Mouse (Mus musculus) intestine, embryonic 15.5 days (tissue): Measurements from ENCODE around the gene Ccdc92. TPM values are rescaled to one million over a fixed set of nuclear protein-coding genes. Genes with fewer than 3 reads are reported as not detected.

Experiments
- ATAC-seq: fragments of 200-750 bp; cut with Nextera tagmentation; 2 replicates; pipeline ENCODE4 v1.8.0; 2017; ENCODE audit warnings: moderate TSS enrichment, moderate library complexity
- H3K27ac ChIP-seq: fragments of 300-500 bp; sonication (generic); 2 replicates; pipeline ENCODE4 v1.5.1; 2015; ENCODE audit warnings: mild to moderate bottlenecking, inconsistent platforms
- H3K27me3 ChIP-seq: fragments of 300-500 bp; sonication (generic); replicated peaks from 2 replicates; pipeline ENCODE4 v1.6.1; 2015; ENCODE audit warnings: inconsistent platforms
- H3K36me3 ChIP-seq: fragments of 300-500 bp; sonication (generic); 2 replicates; pipeline ENCODE4 v1.6.1; 2015; ENCODE audit warnings: inconsistent platforms
- H3K4me1 ChIP-seq: fragments of 300-500 bp; sonication (generic); replicated peaks from 2 replicates; pipeline ENCODE4 v1.6.1; 2015; ENCODE audit warnings: inconsistent platforms
- H3K4me2 ChIP-seq: fragments of 300-500 bp; sonication (generic); replicated peaks from 2 replicates; pipeline ENCODE4 v1.6.1; 2015; ENCODE audit warnings: mild to moderate bottlenecking, inconsistent platforms
- H3K4me3 ChIP-seq: fragments of 300-500 bp; sonication (generic); replicated peaks from 2 replicates; pipeline ENCODE4 v1.5.1; 2015; ENCODE audit warnings: inconsistent platforms
- H3K9ac ChIP-seq: fragments of 300-500 bp; sonication (generic); 2 replicates; pipeline ENCODE4 v1.6.1; 2015; ENCODE audit warnings: inconsistent platforms
- H3K9me3 ChIP-seq: fragments of 300-500 bp; sonication (generic); 2 replicates; pipeline ENCODE4 v1.6.1; 2016; ENCODE audit warnings: inconsistent platforms
- WGBS: fragments of 180-500 bp; shearing (Covaris S2); methylation state at CpG from one replicate; pipeline ENCODE4 v1.1.7; 2015; 5-methylcytosine and 5-hydroxymethylcytosine counted together
- polyA plus RNA-seq: library from polyadenylated mRNA; unstranded; fragments of >200 nt; fragmentation: Nextera tagmentation; extraction: Ambion mirVana; gene quantifications from 2 replicates; pipeline ENCODE4 v1.2.1, GENCODE M21; 2015

The Ccdc92 gene
- polyA plus RNA-seq, 1 experiment from 2014 or later = 6.4 TPM

DNA sequence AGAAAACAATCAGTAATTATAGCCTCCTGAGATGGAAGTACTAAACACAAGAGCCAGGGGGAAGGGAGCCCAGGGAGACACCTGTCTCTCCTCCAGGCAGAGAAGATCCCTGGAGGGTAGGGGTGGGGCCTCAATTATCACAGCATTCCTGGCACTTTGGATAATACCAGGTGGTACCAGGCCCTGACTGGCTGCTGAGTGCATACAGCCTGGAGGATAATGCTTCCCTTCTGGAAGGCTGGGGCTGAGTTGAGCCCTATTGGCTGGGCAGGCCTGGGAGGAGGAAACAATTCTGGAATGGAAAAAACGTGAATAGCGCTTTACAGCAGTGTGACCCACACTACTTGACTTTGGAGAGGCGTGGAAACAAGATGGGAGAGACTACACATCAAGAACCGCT, 10.7 kb downstream of the Ccdc92 start:
- ATAC-seq = no peak
- no peak overlapping the region for H3K27ac ChIP-seq
- 61% methylated on average over 4 of the region's 4 CpGs for WGBS

DNA sequence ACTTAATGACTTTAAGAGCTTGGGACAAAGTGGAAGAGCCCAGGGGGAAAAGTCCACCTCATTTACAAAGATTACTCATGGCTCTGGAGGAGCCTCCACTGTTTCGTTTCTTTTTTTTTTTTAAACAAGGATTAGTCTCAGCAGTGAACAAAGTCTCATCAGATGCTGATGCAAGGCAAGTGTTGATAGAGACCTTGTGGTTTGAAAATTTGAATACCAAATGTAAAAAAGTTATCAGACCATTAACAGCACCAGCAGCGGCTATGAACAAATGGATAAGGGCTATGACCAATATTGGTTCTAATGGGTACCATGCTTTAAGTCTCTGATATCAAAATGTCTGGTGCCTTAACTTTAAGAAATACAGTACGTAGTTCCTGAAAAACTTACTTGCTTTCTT, 13.2 kb downstream of the Ccdc92 start:
- no peak for ATAC-seq
- H3K9ac ChIP-seq = no peak overlapping the region
- 80% methylated on average over 3 of the region's 3 CpGs for WGBS
- no peaks in the 10 kb centered on the region for H3K4me1 ChIP-seq
- no peaks in the 10 kb centered on the region for H3K9me3 ChIP-seq
- no peak overlapping the region for H3K4me2 ChIP-seq
- no peak overlapping the region for H3K4me3 ChIP-seq
- H3K36me3 ChIP-seq = no peaks in the 10 kb centered on the region
- H3K27ac ChIP-seq = no peak overlapping the region
- no peaks in the 10 kb centered on the region for H3K27me3 ChIP-seq

More for the DNA sequence above, 10.7 kb downstream of the Ccdc92 start:
- Histone ChIP-seq H3K27me3 (no peaks in the 10 kb centered on the region), H3K36me3 (no peaks in the 10 kb centered on the region), H3K9ac (no peak overlapping the region), H3K4me2 (no peak overlapping the region), H3K4me1 (no peaks in the 10 kb centered on the region), H3K9me3 (no peaks in the 10 kb centered on the region), H3K4me3 (no peak overlapping the region)

DNA sequence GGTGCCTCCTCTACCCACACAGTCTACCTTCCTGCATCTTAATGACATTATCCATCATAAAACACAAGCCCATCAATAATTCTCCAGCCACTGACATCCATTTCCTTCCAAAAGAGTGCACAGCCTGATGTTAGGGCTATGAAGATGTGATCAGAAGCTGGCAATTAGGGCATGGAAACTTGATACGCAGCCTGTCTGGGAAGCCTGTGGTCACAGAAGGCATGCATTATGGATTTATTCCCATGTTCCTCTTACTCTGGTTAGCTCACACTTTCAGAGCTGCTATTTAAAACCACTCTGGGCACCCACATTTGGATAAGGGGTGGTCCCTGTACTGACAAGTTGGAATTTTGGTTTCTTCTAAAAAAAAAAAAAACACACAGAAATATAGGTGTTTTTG, 15.2 kb downstream of the Ccdc92 start:
- Histone ChIP-seq H3K4me1 (no peaks in the 10 kb centered on the region), H3K4me2 (no peak overlapping the region), H3K36me3 (no peaks in the 10 kb centered on the region), H3K27me3 (no peaks in the 10 kb centered on the region), H3K4me3 (no peak overlapping the region), H3K9ac (no peak overlapping the region), H3K9me3 (no peaks in the 10 kb centered on the region), H3K27ac (no peak overlapping the region)
- no peak for ATAC-seq
- 78% methylated on average over 1 of the region's 1 CpGs for WGBS

DNA sequence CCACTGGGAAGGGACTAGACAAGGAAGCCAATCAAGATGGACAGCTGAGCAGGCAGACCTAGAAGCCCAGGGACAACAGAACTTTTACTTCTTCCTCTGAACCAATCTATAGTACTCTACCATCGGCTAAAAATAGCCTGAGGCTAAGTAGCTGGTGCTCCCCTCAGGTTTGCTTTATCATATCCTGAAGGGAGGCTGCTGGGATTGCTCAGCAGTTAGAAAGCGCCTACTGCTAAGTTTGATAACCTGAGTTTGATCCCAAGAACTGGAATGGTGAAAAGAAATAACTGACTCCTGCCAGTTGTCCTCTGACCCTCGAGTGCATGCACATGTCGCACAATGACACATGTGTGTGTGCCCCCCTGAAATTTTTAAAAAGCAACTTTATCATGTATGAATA, 17.3 kb downstream of the Ccdc92 start:
- no peak overlapping the region for H3K27ac ChIP-seq
- H3K4me2 ChIP-seq = no peak overlapping the region
- no peaks in the 10 kb centered on the region for H3K4me1 ChIP-seq
- no peaks in the 10 kb centered on the region for H3K36me3 ChIP-seq
- 63% methylated on average over 4 of the region's 4 CpGs for WGBS
- no peak overlapping the region for H3K4me3 ChIP-seq
- H3K9ac ChIP-seq = no peak overlapping the region
- H3K27me3 ChIP-seq = no peaks in the 10 kb centered on the region
- ATAC-seq = no peak
- no peaks in the 10 kb centered on the region for H3K9me3 ChIP-seq

DNA sequence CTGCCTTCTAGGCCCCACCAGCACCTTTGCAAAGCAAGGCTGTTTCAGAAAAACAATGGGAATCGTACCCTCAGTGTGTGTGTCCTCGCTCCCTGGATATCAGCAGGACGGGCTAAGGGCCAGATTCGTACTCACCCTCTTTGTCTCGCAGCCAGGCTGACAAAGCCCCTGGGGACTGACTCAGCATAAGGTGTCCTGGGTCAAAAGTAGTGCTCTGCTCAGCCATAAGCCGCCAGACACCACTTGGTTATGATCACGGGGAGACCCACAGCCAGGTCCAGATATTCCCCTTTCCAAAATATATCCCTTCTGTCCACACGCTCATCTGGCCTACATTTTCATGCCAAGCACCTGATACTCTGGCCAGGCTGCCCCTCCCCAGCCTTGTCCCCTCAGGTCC, 18.8 kb downstream of the Ccdc92 start:
- Histone ChIP-seq H3K36me3 (no peaks in the 10 kb centered on the region), H3K27me3 (no peaks in the 10 kb centered on the region), H3K4me2 (no peak overlapping the region), H3K9ac (no peak overlapping the region), H3K4me3 (no peak overlapping the region), H3K9me3 (no peaks in the 10 kb centered on the region), H3K4me1 (no peaks in the 10 kb centered on the region), H3K27ac (no peak overlapping the region)
- no peak for ATAC-seq
- 81% methylated on average over 8 of the region's 8 CpGs for WGBS

DNA sequence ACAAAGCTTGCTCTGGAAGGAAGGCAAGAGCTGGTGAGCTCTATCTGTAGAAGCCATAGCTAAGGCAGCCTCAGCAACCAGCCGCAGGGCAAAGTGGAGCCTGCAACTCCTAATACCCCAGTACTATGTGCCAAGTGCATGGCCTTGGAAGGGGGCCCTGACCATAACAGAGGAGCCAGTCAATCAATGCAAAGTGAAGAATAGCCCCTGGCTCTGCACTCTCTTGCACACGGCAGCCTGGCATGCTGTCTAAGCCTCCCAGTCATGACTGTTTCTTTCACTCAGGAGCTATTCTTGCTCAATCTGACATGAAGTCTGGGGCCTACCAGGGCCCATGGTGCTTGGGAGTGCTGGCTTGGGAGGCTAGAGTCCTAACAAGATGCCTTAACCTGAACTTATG, 21.6 kb downstream of the Ccdc92 start:
- ATAC-seq = no peak
- Histone ChIP-seq H3K4me1 (no peaks in the 10 kb centered on the region), H3K4me3 (no peak overlapping the region), H3K27ac (no peak overlapping the region), H3K9me3 (no peaks in the 10 kb centered on the region), H3K4me2 (no peak overlapping the region), H3K9ac (no peak overlapping the region), H3K36me3 (no peaks in the 10 kb centered on the region), H3K27me3 (no peaks in the 10 kb centered on the region)
- 77% methylated on average over 2 of the region's 2 CpGs for WGBS

DNA sequence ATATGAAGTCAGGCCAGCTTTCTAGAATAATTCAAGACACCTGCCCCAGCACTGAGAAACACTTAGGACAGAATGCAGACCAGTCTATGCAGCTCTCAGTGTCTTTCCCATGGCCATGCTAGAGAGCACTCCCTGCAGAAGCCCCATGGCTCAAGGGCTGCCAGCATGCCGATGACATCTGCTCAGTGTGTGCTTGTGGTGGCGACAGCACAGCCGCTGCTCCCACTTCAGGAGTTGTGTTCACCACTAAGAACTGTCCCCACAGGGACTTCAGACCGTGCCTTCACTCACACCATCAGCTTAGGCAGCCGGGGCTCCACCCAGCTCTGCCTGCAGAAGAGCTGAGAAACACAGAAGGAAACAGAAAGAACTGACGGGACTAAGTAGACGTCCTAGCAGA, 22.0 kb downstream of the Ccdc92 start:
- H3K9me3 ChIP-seq = no peaks in the 10 kb centered on the region
- H3K4me2 ChIP-seq = no peak overlapping the region
- H3K27ac ChIP-seq = no peak overlapping the region
- 66% methylated on average over 7 of the region's 7 CpGs for WGBS
- H3K4me3 ChIP-seq = no peak overlapping the region
- H3K9ac ChIP-seq = no peak overlapping the region
- H3K27me3 ChIP-seq = no peaks in the 10 kb centered on the region
- H3K4me1 ChIP-seq = no peaks in the 10 kb centered on the region
- H3K36me3 ChIP-seq = no peaks in the 10 kb centered on the region
- ATAC-seq = no peak

DNA sequence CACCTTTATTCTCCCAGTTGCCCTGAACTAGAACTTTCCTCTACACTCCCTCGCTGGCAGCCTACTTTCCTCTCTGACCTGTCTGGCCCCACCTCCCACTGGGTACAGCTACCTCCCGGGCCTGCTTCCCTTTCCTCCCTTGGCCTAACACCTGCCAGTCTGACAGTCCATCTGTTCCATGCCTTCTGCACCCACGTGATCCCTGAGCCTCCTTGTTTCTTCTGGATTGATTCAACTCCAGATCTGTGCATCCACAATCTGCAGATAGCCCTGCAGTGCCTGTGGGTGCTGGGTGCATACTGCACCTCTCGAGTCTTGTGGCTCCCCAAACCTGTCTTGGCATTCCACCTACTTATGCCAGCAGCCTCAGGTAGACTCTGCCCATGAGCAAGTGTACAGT, 25.6 kb downstream of the Ccdc92 start:
- H3K4me3 ChIP-seq = no peak overlapping the region

DNA sequence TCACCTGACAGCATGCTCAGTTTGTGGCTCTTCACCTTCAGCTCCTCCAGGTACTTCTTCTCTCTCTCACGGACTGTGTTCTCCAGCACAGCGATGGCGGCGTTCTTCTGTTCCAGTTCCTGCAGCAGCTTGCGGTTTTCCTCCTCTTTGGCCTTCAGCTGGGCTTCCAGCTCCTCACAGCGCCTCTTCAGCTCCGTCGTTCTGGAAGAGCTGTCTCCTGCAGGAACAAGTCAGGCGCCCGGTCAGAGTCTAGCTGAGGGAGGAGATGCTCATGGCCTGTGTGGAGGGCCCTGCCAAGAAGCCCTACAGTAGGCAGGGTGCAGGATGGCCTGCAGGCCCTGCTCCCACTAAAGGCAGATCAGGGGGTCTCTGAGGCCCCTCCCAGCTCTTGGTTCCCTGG, 26.1 kb downstream of the Ccdc92 start:
- Histone ChIP-seq H3K4me1 (no peaks in the 10 kb centered on the region), H3K9ac (no peak overlapping the region), H3K27ac (no peak overlapping the region), H3K9me3 (no peaks in the 10 kb centered on the region), H3K27me3 (no peaks in the 10 kb centered on the region), H3K4me3 (no peak overlapping the region), H3K36me3 (no peaks in the 10 kb centered on the region; the same call in 1 of the 2 replicates), H3K4me2 (no peak overlapping the region)
- no peak for ATAC-seq
- WGBS = 87% methylated on average over 10 of the region's 10 CpGs

More for the DNA sequence above, 25.6 kb downstream of the Ccdc92 start:
- Histone ChIP-seq H3K9ac (no peak overlapping the region), H3K9me3 (no peaks in the 10 kb centered on the region), H3K27ac (no peak overlapping the region), H3K4me2 (no peak overlapping the region), H3K27me3 (no peaks in the 10 kb centered on the region), H3K36me3 (no peaks in the 10 kb centered on the region; the same call in 1 of the 2 replicates), H3K4me1 (no peaks in the 10 kb centered on the region)
- no peak for ATAC-seq
- WGBS = 65% methylated on average over 4 of the region's 4 CpGs

DNA sequence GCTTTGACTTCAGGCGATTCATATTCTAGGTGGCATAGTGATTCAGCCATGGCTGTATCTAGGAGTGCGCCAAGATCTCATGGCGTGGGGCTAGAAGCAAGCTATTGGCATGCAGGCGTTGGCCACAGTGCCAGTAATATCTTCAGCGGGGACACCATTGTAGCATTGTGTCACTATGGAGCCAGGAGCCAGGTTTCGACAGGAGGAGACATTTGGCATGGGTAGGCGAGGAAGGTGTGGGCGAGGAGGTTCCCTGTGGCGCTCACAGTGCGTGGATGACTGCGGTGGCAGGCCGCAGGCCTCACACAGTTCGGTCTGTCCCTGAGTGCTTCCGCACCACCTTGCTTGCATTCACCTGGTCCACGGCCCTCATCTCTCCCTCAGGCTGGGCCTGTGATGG, 27.0 kb downstream of the Ccdc92 start:
- Histone ChIP-seq H3K36me3 (no peaks in the 10 kb centered on the region; the same call in 1 of the 2 replicates), H3K4me3 (no peak overlapping the region), H3K4me1 (no peaks in the 10 kb centered on the region), H3K4me2 (no peak overlapping the region), H3K9ac (no peak overlapping the region), H3K9me3 (no peaks in the 10 kb centered on the region), H3K27ac (no peak overlapping the region), H3K27me3 (no peaks in the 10 kb centered on the region)
- WGBS = 93% methylated on average over 15 of the region's 15 CpGs
- no peak for ATAC-seq

DNA sequence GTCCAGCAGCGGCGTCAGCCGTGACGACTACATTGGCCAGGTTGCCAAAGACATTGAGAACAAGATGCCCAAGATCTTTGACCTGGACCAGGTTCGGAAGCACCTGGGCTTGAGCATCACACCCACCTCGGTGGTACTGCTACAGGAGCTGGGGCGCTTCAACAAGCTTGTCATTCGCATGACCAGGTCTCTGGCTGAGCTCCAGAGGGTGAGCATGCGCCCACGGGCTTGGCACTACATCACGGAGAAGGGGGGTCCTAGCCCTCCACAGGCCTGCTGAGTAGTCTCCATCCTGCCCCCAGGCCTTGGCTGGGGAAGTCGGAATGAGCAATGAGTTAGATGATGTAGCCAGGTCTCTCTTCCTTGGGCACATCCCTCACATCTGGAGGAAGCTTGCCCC, 31.9 kb downstream of the Ccdc92 start:
- no peak for ATAC-seq
- Histone ChIP-seq H3K4me1 (no peaks in the 10 kb centered on the region), H3K27me3 (no peaks in the 10 kb centered on the region), H3K4me3 (no peak overlapping the region), H3K36me3 (no peaks in the 10 kb centered on the region; the same call in 1 of the 2 replicates), H3K4me2 (no peak overlapping the region), H3K27ac (no peak overlapping the region), H3K9me3 (no peaks in the 10 kb centered on the region), H3K9ac (no peak overlapping the region)
- WGBS = 89% methylated on average over 12 of the region's 12 CpGs

DNA sequence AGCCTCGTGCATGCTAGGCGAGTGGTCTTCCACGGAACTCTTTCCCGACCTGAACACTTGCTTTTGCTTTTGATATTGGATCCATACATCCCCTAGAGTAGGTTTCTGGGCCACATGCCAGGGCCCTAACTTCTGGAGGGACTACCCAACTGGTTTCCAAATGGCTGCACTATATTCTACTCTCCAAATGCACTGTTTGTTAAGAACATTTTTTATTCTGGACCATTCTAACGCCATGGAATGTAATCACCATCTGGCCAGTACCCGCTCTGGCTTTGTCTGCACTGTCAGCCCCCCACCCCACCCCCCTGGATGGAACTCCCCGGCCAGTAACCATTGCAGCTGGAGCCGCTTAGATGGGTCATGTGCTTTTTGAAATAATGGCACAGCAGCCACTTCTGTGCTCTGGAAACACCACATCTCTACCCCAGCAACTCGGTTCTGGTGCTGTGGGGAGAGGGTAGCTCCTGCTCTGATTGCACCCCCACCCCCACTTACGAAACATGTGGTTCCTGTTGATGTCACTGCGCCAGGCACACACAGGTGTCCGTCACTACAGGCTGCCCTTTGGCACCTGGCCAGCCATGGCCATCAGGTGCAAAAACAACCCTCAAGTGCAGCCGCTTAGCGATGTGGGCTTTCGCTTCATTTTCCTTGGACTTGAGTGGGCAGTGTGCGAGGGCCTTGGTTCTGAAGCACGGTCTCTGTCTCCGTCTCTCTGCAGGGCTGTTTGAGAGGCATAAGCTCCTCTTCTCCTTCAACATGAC, 39.9 kb downstream of the Ccdc92 start:
- Histone ChIP-seq H3K4me1 (no peaks in the 10 kb centered on the region), H3K36me3 (no peaks in the 10 kb centered on the region), H3K9ac (no peak overlapping the region), H3K4me3 (no peak overlapping the region), H3K27ac (no peak overlapping the region), H3K27me3 (no peaks in the 10 kb centered on the region), H3K4me2 (no peak overlapping the region), H3K9me3 (no peaks in the 10 kb centered on the region)
- 74% methylated on average over 18 of the region's 18 CpGs for WGBS
- ATAC-seq = no peak

DNA sequence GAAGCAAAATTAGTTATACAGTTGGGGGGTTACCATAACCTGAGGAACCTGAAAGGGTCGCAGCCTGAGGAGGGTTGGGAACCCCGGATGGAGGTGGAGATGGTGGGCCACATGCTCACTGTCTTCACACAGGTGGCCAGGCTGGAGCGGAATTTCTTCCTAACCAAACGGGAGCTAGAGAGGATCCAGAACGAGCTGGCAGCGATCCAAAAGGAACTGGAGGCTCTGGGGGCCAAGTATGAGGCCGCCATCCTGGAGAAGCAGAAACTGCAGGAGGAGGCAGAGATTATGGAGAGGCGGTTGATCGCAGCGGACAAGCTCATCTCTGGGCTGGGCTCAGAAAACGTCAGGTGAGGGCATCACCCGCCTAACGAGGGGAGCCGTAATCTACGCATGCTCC, 45.2 kb downstream of the Ccdc92 start:
- Histone ChIP-seq H3K9me3 (no peaks in the 10 kb centered on the region), H3K27ac (no peak overlapping the region), H3K27me3 (no peaks in the 10 kb centered on the region), H3K36me3 (no peaks in the 10 kb centered on the region), H3K4me1 (no peaks in the 10 kb centered on the region), H3K9ac (no peak overlapping the region), H3K4me2 (no peak overlapping the region), H3K4me3 (no peak overlapping the region)
- 75% methylated on average over 15 of the region's 15 CpGs for WGBS
- ATAC-seq = no peak
